Mouse (Mus musculus): Measurements from ENCODE around the gene Prr3. TPM values are rescaled to one million over a fixed set of nuclear protein-coding genes. Genes with fewer than 3 reads are reported as not detected.
"Not testable (repeated sequence)": the region's sequence is repeated elsewhere in the genome, so short reads cannot be mapped to it uniquely, and the experiment has no call there.

Prr3 gene
- polyA plus RNA-seq, 1 experiment from 2014 or later, result 43.3 TPM

- H3K9me3 ChIP-seq (ENCODE audit: control insufficient read depth, low read length), result no peaks in the 10 kb centered on the region
- no peak overlapping the region for H3K4me2 ChIP-seq
- H3K4me1 ChIP-seq (ENCODE audit: control insufficient read depth, insufficient read depth, low read length), result no peaks in the 10 kb centered on the region
- H3K27me3 ChIP-seq (ENCODE audit: control insufficient read depth, insufficient read depth, low read length), result no peaks in the 10 kb centered on the region
- 95% methylated on average over 15 of the region's 15 CpGs for WGBS
- no peak for DNase-seq (ENCODE audit: low spot score, missing footprints)
- no peak overlapping the region for H3K4me3 ChIP-seq (ENCODE audit: low read depth, low read length)
- H3K9ac ChIP-seq (ENCODE audit: low read length), result no peak overlapping the region
- H3K36me3 ChIP-seq (ENCODE audit: control insufficient read depth, insufficient read depth, low read length), result peaks cover 51% of the 10 kb centered on the region
- no peak overlapping the region for H3K27ac ChIP-seq (ENCODE audit: low read depth, low read length)
- no peak for ATAC-seq (ENCODE audit: low FRiP score)
These were observed 21.4 kb downstream of the Prr3 start for GRCm38 (mm10) chr17:35958533-35959223.

GRCm38 (mm10) chr17:35954665-35955064 lies 25.4 kb downstream of the Prr3 start:
- Histone ChIP-seq H3K9ac (ENCODE audit: low read length) (no peak overlapping the region), H3K9me3 (ENCODE audit: control insufficient read depth, low read length) (no peaks in the 10 kb centered on the region), H3K4me3 (ENCODE audit: low read depth, low read length) (no peak overlapping the region), H3K36me3 (ENCODE audit: control insufficient read depth, insufficient read depth, low read length) (peaks cover 26% of the 10 kb centered on the region), H3K4me2 (no peak overlapping the region), H3K27me3 (ENCODE audit: control insufficient read depth, insufficient read depth, low read length) (no peaks in the 10 kb centered on the region), H3K4me1 (ENCODE audit: control insufficient read depth, insufficient read depth, low read length) (no peaks in the 10 kb centered on the region), H3K27ac (ENCODE audit: low read depth, low read length) (no peak overlapping the region)
- 77% methylated on average over 8 of the region's 8 CpGs for WGBS
- DNase-seq (ENCODE audit: low spot score, missing footprints), result no peak
- no peak for ATAC-seq (ENCODE audit: low FRiP score)

- not testable (repeated sequence) for H3K27ac ChIP-seq (ENCODE audit: low read depth, low read length); DNase-seq (ENCODE audit: low spot score, missing footprints)
- 86% methylated on average over 2 of the region's 3 CpGs for WGBS
These were observed 27.5 kb downstream of the Prr3 start for GRCm38 (mm10) chr17:35952559-35952958.

GRCm38 (mm10) chr17:35950946-35951345 lies 29.1 kb downstream of the Prr3 start:
- not testable (repeated sequence) for H3K9me3 ChIP-seq (ENCODE audit: control insufficient read depth, low read length); H3K27me3 ChIP-seq (ENCODE audit: control insufficient read depth, insufficient read depth, low read length); DNase-seq (ENCODE audit: low spot score, missing footprints); H3K9ac ChIP-seq (ENCODE audit: low read length); ATAC-seq (ENCODE audit: low FRiP score); H3K4me3 ChIP-seq (ENCODE audit: low read depth, low read length); H3K27ac ChIP-seq (ENCODE audit: low read depth, low read length); H3K4me2 ChIP-seq; H3K4me1 ChIP-seq (ENCODE audit: control insufficient read depth, insufficient read depth, low read length); H3K36me3 ChIP-seq (ENCODE audit: control insufficient read depth, insufficient read depth, low read length)

More at GRCm38 (mm10) chr17:35952559-35952958, 27.5 kb downstream of the Prr3 start:
- H3K4me1 ChIP-seq (ENCODE audit: control insufficient read depth, insufficient read depth, low read length); H3K4me2 ChIP-seq; H3K9me3 ChIP-seq (ENCODE audit: control insufficient read depth, low read length); H3K9ac ChIP-seq (ENCODE audit: low read length); H3K4me3 ChIP-seq (ENCODE audit: low read depth, low read length); H3K36me3 ChIP-seq (ENCODE audit: control insufficient read depth, insufficient read depth, low read length); H3K27me3 ChIP-seq (ENCODE audit: control insufficient read depth, insufficient read depth, low read length); ATAC-seq (ENCODE audit: low FRiP score): not testable (repeated sequence)

GRCm38 (mm10) chr17:35939941-35940340 lies 40.1 kb downstream of the Prr3 start:
- H3K4me3 ChIP-seq (ENCODE audit: low read depth, low read length), result no peak overlapping the region
- no peak overlapping the region for H3K4me2 ChIP-seq
- H3K9ac ChIP-seq (ENCODE audit: low read length), result no peak overlapping the region
- H3K27me3 ChIP-seq (ENCODE audit: control insufficient read depth, insufficient read depth, low read length), result no peaks in the 10 kb centered on the region
- no peaks in the 10 kb centered on the region for H3K36me3 ChIP-seq (ENCODE audit: control insufficient read depth, insufficient read depth, low read length)
- no peak for ATAC-seq (ENCODE audit: low FRiP score)
- no peaks in the 10 kb centered on the region for H3K9me3 ChIP-seq (ENCODE audit: control insufficient read depth, low read length)
- DNase-seq (ENCODE audit: low spot score, missing footprints), result no peak
- 46% methylated on average over 1 of the region's 1 CpGs for WGBS
- H3K4me1 ChIP-seq (ENCODE audit: control insufficient read depth, insufficient read depth, low read length), result no peaks in the 10 kb centered on the region
- no peak overlapping the region for H3K27ac ChIP-seq (ENCODE audit: low read depth, low read length)

- no peak for ATAC-seq (ENCODE audit: low FRiP score)
- H3K4me1 ChIP-seq (ENCODE audit: control insufficient read depth, insufficient read depth, low read length), result no peaks in the 10 kb centered on the region
- no peaks in the 10 kb centered on the region for H3K9me3 ChIP-seq (ENCODE audit: control insufficient read depth, low read length)
- no peak overlapping the region for H3K4me3 ChIP-seq (ENCODE audit: low read depth, low read length)
- H3K9ac ChIP-seq (ENCODE audit: low read length), result no peak overlapping the region
- DNase-seq (ENCODE audit: low spot score, missing footprints), result no peak
- no peaks in the 10 kb centered on the region for H3K27me3 ChIP-seq (ENCODE audit: control insufficient read depth, insufficient read depth, low read length)
- 55% methylated on average over 2 of the region's 2 CpGs for WGBS
- no peak overlapping the region for H3K27ac ChIP-seq (ENCODE audit: low read depth, low read length)
- H3K36me3 ChIP-seq (ENCODE audit: control insufficient read depth, insufficient read depth, low read length), result no peaks in the 10 kb centered on the region
- H3K4me2 ChIP-seq, result no peak overlapping the region
These were observed 40.9 kb downstream of the Prr3 start for GRCm38 (mm10) chr17:35939108-35939507.

- H3K9ac ChIP-seq (ENCODE audit: low read length), result no peak overlapping the region
- WGBS, result 45% methylated on average over 2 of the region's 2 CpGs
- no peaks in the 10 kb centered on the region for H3K27me3 ChIP-seq (ENCODE audit: control insufficient read depth, insufficient read depth, low read length)
- no peaks in the 10 kb centered on the region for H3K36me3 ChIP-seq (ENCODE audit: control insufficient read depth, insufficient read depth, low read length)
- no peaks in the 10 kb centered on the region for H3K9me3 ChIP-seq (ENCODE audit: control insufficient read depth, low read length)
- no peak overlapping the region for H3K27ac ChIP-seq (ENCODE audit: low read depth, low read length)
- ATAC-seq (ENCODE audit: low FRiP score) (peak; percentile 33; the same call in 1 of the 2 replicates), DNase-seq (ENCODE audit: low spot score, missing footprints) (no peak)
- no peaks in the 10 kb centered on the region for H3K4me1 ChIP-seq (ENCODE audit: control insufficient read depth, insufficient read depth, low read length)
- no peak overlapping the region for H3K4me3 ChIP-seq (ENCODE audit: low read depth, low read length)
- H3K4me2 ChIP-seq, result no peak overlapping the region
These were observed 42.2 kb downstream of the Prr3 start for GRCm38 (mm10) chr17:35937700-35938348.

GRCm38 (mm10) chr17:35935763-35936162 lies 44.3 kb downstream of the Prr3 start:
- H3K4me3 ChIP-seq (ENCODE audit: low read depth, low read length); H3K27me3 ChIP-seq (ENCODE audit: control insufficient read depth, insufficient read depth, low read length); H3K4me1 ChIP-seq (ENCODE audit: control insufficient read depth, insufficient read depth, low read length); H3K9me3 ChIP-seq (ENCODE audit: control insufficient read depth, low read length); DNase-seq (ENCODE audit: low spot score, missing footprints); ATAC-seq (ENCODE audit: low FRiP score); H3K27ac ChIP-seq (ENCODE audit: low read depth, low read length); H3K36me3 ChIP-seq (ENCODE audit: control insufficient read depth, insufficient read depth, low read length); H3K4me2 ChIP-seq; H3K9ac ChIP-seq (ENCODE audit: low read length): not testable (repeated sequence)
- 89% methylated on average over 14 of the region's 14 CpGs for WGBS

- DNase-seq (ENCODE audit: low spot score, missing footprints) (no peak), ATAC-seq (ENCODE audit: low FRiP score) (no peak)
- H3K27ac ChIP-seq (ENCODE audit: low read depth, low read length), result no peak overlapping the region
- no peak overlapping the region for H3K4me2 ChIP-seq
- H3K9ac ChIP-seq (ENCODE audit: low read length), result no peak overlapping the region
- H3K4me1 ChIP-seq (ENCODE audit: control insufficient read depth, insufficient read depth, low read length), result no peaks in the 10 kb centered on the region
- no peaks in the 10 kb centered on the region for H3K9me3 ChIP-seq (ENCODE audit: control insufficient read depth, low read length)
- H3K27me3 ChIP-seq (ENCODE audit: control insufficient read depth, insufficient read depth, low read length), result no peaks in the 10 kb centered on the region
- H3K4me3 ChIP-seq (ENCODE audit: low read depth, low read length), result no peak overlapping the region
- WGBS, result 98% methylated on average over 4 of the region's 4 CpGs
- peaks cover 26% of the 10 kb centered on the region for H3K36me3 ChIP-seq (ENCODE audit: control insufficient read depth, insufficient read depth, low read length)
These were observed 47.4 kb downstream of the Prr3 start for GRCm38 (mm10) chr17:35932608-35933007.
